Mouse (Mus musculus) adrenal gland (tissue): ENCODE measurements around the gene Gas7.

ENCODE experiments used
- intact Hi-C: fragments of 180-260 bp; cut with DNase I; formaldehyde crosslinking; loops from one replicate; pipeline ENCODE4 v1.15.1; 2025

Gene Gas7

DNA sequence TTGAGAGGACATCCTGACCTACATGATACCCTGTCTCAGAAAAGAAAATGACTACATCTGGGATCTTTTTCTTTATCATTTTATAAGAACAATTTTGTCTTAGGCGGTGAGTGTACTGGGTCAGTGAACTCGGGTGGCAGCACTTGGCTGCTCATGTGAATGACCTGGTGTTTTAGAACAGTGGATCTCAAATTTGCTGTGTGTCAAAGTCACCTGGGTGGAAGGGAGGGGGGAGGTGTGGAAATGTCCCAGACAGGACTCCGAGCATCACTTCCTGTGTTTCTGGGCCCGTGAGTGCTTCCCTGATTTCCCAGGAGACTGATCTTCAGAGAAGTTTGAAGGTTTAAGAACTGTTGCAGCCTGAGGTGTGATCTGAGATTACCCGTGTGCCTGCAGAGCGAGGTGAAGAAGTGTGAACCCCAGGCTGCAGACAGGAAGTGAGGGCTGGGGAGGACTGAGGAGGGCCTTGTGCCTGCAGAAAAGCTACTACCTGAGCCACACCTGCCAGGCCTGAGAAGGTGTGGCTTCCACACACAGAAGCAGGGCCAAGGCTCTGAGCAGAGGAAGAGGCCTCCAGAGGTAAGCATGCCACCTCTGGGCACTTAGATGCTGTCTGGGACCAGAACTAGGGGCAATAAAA lies 76.8 kb downstream of the Gas7 start:
- intact Hi-C loops: no loop called here

- intact Hi-C loops: no loop called here
Measured at GRCm38 (mm10) chr11:67532728-67533127, 77.5 kb downstream of the Gas7 start.

DNA sequence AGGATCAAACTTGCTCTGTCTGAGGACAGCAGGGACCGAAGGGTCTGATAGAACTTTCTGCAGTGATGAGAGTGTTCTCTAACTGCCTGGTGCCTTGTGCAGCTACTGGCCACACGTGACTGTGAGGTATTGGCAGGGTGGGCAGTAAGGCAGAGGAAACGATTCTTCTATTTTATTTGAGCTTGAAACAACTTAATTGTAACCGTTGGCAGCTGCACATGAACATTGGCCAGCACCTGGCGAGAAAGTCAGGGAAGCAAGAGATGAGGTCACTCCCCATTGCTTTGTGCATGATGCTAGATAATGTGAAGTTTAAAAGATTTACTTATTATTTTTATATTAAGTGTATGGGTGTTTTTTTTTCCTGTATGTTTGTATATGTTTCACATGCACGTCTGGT lies 77.9 kb downstream of the Gas7 start:
- intact Hi-C loops: no loop called here

- intact Hi-C loops: loop anchor here (5.0 kb wide), 1 partner anchor 107 kb away; no protein-coding TSS in a partner anchor
Measured at GRCm38 (mm10) chr11:67535703-67536102, 80.5 kb downstream of the Gas7 start.

DNA sequence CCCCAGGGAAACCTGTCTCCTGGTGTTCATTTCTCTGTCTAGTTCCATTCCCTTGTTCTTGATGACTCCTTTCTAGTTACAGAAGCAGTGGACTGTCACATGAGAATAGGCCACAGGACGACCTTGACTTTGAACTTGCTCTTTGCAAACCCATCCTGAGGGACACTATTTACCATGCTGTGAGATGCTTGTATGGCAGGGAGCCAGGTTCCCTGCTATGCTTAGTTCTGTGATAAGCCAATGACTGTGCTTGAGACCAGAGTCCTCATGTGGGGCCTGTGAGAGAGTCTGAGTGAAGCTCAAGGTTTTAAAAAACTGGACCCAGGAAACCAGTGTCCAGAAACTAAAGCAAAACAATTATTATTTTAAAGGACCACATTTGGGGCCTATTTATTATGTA lies 81.2 kb downstream of the Gas7 start:
- intact Hi-C loops: loop anchor here (5.0 kb wide), 1 partner anchor 106 kb away; no protein-coding TSS in a partner anchor

- intact Hi-C loops: loop anchor here (5.0 kb wide), 1 partner anchor 105 kb away; no protein-coding TSS in a partner anchor
Measured at GRCm38 (mm10) chr11:67537353-67537752, 82.1 kb downstream of the Gas7 start.

GRCm38 (mm10) chr11:67538557-67538956 lies 83.3 kb downstream of the Gas7 start:
- intact Hi-C loops: loop anchor here (5.0 kb wide), 1 partner anchor 104 kb away; no protein-coding TSS in a partner anchor

DNA sequence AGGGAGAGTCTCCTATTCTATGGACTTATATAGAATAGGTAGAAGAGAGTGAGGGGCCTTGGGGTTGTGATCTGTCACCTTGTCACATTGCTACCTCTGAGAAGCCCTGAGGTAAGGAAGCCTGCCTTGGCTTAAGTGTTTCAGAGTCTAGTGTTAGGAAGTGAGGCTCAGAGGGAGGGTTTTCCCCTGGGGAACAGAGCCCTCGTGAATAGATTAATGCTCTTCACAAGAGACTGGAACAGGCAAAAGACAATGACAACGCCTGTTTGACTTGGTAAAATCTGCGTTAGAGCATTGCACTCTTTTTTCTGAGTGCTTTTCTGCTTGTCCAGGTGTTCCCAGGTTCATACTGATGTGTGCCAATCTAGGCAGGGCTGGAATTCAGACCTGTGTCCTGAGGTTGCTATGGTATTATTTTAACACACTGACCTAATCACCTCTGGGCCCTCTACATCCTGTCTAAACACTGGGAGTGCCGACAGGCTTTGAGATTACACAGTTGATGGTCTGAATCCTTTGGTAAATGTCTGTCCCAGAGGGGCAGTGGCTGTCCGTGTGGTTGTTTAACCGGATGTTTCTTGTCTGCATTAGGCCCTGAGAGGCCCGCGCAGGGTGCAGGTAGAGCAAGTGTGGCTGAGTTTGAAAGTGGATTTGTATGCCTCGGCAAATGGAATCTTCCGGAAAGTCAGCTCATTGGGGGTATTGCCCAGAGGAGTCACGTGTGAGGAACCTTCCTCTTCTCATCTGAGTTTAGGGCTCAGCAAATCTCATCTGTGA lies 89.6 kb downstream of the Gas7 start:
- intact Hi-C loops: no loop called here

DNA sequence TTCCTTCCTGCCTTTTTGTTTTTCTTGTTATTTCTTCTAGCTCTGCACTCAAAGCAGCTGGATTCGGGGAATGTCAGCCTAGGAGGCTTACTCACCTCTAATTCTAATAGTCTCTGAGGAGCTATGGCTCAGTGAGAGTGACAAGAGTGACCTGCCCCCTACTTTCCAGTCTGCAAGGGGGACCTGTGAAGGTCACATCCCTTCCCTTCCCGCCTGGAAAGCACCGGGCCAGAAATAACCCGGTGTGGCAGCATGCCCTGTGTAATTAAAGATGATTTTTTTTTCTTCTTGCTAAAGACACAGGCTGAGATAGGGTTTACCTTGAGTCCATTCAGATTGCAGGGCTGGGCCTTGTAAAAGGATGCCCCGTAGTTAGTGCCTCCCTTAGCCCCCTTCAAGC lies 91.3 kb downstream of the Gas7 start:
- intact Hi-C loops: no loop called here

DNA sequence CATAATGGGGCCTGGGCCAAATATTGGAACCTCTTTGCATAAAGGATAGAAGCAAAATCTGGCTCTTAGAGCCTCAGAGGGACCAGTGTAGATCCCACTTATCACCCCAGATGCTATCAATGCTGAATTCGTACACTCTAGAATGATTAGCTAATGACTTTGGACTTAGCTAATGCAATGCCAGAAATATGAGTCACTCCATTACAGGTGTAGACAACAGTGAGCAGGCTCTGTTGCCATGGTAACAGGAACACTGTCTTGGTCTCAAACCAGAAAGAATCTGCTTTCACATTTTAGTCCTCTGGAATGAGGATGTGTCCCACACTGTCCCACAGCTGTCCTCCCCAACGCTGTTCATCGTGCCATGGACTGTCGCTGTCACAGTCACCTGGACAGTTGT lies 94.1 kb downstream of the Gas7 start:
- intact Hi-C loops: no loop called here

DNA sequence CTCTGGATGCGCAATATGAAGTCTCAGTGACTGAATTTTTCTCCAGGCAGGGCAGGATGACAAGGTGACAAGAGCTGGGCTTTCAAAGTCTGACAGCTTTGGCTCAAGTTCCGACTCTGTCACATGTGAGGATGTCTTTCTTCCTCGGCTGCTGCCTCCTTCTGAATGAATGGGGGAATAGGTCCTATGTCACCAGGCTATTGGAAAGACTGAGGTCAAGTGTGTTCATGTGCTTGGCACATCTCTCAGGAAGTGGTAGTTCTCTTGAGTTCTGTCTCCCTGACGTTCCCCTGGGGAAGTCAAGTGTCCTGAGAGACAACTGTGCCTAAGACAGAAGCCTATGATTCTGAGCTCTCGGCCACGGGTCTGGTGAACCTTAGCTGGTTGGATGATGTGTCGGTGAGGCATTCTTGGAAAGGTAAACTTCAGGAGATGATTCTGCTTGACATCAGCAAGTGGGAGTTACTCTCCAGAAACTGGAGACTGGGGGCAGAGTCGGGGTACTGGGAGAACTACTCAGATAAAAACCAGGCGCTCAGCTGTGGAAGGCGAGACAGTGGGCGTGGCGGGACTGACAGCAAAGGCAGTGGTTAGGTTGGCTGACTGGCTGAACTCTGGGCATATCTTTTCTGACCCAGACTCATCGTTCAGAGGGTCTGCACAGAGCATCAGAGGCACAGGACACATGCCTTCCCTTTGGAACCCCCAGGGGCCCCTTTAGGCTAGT lies 94.7 kb downstream of the Gas7 start:
- intact Hi-C loops: no loop called here

DNA sequence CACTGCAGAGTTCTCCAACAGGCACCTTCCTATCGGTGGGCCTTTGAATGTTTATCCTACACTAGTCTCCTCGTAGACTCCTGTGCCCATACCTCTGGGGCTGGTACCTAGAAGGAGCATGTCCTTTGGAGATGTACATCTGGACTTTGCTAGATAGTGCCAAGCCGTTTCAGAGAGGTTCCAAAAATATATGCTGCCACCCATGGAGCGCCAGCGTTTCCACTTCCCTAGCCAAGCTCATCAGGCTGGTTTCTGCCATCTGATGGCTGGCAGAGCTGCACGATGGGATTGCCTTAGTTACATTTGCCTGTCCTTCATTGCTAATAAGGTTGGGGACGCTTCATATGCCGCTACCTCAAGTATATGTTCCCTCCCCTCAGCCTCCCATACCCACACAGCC lies 97.2 kb downstream of the Gas7 start:
- intact Hi-C loops: no loop called here

DNA sequence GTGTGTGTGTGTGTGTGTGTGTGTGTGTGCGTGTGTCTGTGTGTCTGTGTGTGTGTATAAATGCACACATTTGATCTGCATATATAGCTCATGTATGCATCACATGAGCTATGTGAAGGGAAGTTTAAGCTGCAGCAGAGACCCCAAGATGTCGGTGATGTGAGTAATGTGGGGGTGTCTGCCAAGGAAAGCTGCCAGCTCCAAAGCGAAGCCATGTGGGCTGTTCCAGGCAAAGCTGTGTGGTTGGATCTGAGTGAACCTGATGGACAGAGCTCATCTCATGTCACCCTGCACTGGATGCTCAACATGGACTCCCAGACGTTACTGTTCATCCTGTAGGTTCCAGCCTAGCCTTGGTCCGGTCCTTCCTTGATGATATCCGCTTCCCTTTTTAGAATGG lies 99.0 kb downstream of the Gas7 start:
- intact Hi-C loops: no loop called here

DNA sequence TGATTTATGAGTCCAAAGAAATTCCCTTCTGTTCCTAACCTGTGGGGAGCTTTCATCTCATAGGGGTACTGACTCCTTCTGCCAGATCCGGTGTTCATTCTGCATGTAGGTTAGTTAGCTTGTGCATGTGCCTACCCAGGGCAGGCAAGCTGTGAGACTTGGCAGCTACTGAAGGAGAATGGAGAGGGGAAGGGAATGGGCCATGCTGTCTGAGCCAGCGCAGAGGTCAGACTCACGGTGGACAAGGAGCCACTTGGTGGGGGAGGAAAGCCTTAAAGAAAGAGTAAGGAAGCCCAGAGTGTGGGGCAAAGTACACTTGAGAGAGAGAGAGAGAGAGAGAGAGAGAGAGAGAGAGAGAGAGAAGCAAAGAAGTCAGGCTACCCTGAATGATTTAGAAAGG lies 101.1 kb downstream of the Gas7 start:
- intact Hi-C loops: no loop called here

GRCm38 (mm10) chr11:67558772-67559448 lies 103.7 kb downstream of the Gas7 start:
- intact Hi-C loops: no loop called here

- intact Hi-C loops: no loop called here
Measured at GRCm38 (mm10) chr11:67559522-67559921, 104.3 kb downstream of the Gas7 start.

GRCm38 (mm10) chr11:67561631-67562030 lies 106.4 kb downstream of the Gas7 start:
- intact Hi-C loops: no loop called here

GRCm38 (mm10) chr11:67563141-67563540 lies 107.9 kb downstream of the Gas7 start:
- intact Hi-C loops: no loop called here

DNA sequence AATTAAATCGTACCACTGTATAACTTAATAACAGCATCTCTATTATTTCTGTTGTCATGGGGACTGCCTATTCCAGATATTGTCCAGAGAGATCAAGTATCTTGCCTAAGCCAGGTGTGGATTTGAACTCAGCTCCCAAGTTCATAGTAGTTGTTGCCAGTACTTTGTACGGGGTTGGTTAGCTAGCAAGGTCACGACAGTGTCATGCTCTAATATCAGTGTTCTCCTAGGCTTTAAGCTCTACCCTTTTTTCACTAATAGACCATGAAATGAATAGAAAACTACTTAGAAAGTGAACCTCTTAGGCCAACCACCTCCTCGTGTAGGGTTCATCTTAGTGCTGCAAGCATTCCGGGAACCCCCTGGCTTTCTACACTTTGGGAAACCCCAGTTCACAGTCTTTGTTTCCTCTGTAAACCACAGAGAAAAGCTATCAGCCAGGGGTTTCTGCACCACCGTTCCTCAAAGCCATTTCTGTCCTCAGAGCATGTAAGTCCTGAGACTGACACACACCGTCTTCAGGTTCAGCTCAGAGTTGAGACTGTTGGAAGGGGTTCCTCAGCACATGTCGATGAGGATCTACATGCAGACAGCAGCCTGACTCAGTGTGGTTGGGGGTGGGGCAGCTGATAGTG lies 108.9 kb downstream of the Gas7 start:
- intact Hi-C loops: no loop called here

DNA sequence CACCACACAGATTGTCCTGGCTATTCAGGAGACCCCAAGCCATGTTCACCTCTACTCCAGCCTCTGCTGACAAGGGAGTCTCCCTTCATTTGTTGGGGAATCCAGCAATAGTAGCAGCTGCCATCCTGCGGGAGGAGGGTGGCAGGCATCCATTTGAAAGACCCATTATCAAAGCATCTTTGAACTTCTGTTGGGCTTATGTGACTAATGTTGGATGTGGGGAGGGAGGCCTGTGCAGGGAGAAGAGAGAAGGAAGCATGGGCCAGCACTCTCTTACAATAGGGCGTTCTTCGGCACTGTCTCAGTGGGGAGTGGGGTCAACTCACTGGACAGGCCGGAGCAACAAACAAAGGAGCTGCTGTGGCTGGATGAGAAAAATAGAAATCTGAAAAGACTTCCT lies 110.3 kb downstream of the Gas7 start:
- intact Hi-C loops: no loop called here

- intact Hi-C loops: no loop called here
Measured at GRCm38 (mm10) chr11:67566704-67567103, 111.5 kb downstream of the Gas7 start.
